In the genomic region with DNA sequence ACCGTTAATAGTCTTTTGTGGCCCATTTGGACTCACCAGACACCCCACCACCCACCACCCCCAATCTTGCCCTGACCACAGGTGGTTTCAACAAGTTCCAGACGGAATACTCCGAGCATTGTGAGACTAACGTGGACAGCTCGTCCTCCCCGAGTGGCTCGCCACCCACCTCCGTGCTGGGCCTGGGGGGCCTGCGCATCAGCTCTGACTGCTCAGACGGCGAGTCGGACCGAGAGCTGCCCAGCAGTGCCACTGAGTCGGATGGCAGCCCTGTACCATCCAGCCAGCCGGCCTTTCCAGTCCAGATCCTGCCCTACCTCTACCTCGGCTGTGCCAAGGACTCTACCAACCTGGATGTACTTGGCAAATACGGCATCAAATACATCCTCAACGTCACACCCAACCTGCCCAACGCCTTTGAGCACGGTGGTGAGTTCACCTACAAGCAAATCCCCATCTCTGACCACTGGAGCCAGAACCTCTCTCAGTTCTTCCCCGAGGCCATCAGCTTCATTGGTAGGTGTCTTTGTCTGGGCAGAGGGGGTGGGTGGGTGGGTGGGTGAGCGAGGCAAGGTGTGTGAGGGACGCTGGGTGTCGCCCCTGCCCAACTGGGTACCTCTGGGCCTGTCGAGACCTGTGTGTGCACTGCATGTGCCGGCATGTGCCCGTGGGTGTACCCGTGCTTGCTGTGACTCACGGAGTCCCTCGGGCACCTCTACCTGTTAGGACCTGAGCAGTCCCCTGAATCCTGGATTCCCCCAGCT, we compare ENCODE assay signal across 8 mouse cellular contexts. TPM values are rescaled to one million over a fixed set of nuclear protein-coding genes. Genes with fewer than 3 reads are reported as not detected.
DNase-seq lines count a peak whose midpoint lies in the region; ATAC-seq and TF ChIP-seq lines count a peak whose summit lies in the region.

No protein-coding gene starts in this region.

- TF ChIP-seq POLR2A in olfactory bulb, adult 2 months (IDR thresholded peaks at IDR 0.05; ENCODE audit: insufficient read depth, low read depth, low read length), result no peak

- H3K4me2 ChIP-seq in lung, embryonic 15.5 days, result peak overlapping the region; percentile 99
- peak overlapping the region; percentile 86 for H3K4me2 ChIP-seq in forebrain, embryonic 12.5 days
- H3K4me2 ChIP-seq in intestine, postnatal 0 days (replicated peaks; ENCODE audit: low read depth), result peak overlapping the region; percentile 96

- H3K9me3 ChIP-seq in lung, embryonic 15.5 days, result no peaks in the 10 kb centered on the region
- no peaks in the 10 kb centered on the region for H3K9me3 ChIP-seq in forebrain, embryonic 12.5 days
- H3K9me3 ChIP-seq in intestine, postnatal 0 days (ENCODE audit: control insufficient read depth), result no peaks in the 10 kb centered on the region

- H3K27me3 ChIP-seq in lung, embryonic 15.5 days, result no peaks in the 10 kb centered on the region
- peaks cover 6% of the 10 kb centered on the region; the same call in 1 of the 2 replicates for H3K27me3 ChIP-seq in forebrain, embryonic 12.5 days
- no peaks in the 10 kb centered on the region for H3K27me3 ChIP-seq in intestine, postnatal 0 days (replicated peaks; ENCODE audit: control insufficient read depth, insufficient read depth, low read length)

- H3K9ac ChIP-seq in lung, embryonic 15.5 days, result peak overlapping the region; percentile 93; the same call in 1 of the 2 replicates
- peak overlapping the region; percentile 94; the same call in 1 of the 2 replicates for H3K9ac ChIP-seq in forebrain, embryonic 12.5 days
- no peak overlapping the region; the same call in 1 of the 2 replicates for H3K9ac ChIP-seq in intestine, postnatal 0 days (ENCODE audit: low read depth, low read length)

- WGBS in lung, embryonic 15.5 days, result 77% methylated on average over 30 of the region's 30 CpGs
- 83% methylated on average over 30 of the region's 30 CpGs for WGBS in forebrain, embryonic 12.5 days
- 82% methylated on average over 30 of the region's 30 CpGs for WGBS in intestine, postnatal 0 days
- 58% methylated on average over 30 of the region's 30 CpGs for WGBS in olfactory bulb, adult 2 months

- H3K36me3 ChIP-seq in lung, embryonic 15.5 days, result peaks cover 23% of the 10 kb centered on the region
- H3K36me3 ChIP-seq in forebrain, embryonic 12.5 days (replicated peaks), result peaks cover 42% of the 10 kb centered on the region
- H3K36me3 ChIP-seq in intestine, postnatal 0 days (ENCODE audit: control insufficient read depth, insufficient read depth), result peaks cover 23% of the 10 kb centered on the region; the same call in 1 of the 2 replicates

- ATAC-seq in lung, embryonic 15.5 days (ENCODE audit: borderline replicate concordance, extremely low read depth, low FRiP score, low TSS enrichment), result no peak
- ATAC-seq in forebrain, embryonic 12.5 days (ENCODE audit: low FRiP score), result no peak
- no peak for ATAC-seq in intestine, postnatal 0 days

- DNase-seq in lung, postnatal 25 days (ENCODE audit: low spot score), result no peak
- no peak for DNase-seq in layer of hippocampus, adult 18-20 months (ENCODE audit: low spot score in 2 of 2)
- DNase-seq in ovary, postnatal 10 days (ENCODE audit: low spot score), result no peak
- no peak for DNase-seq in frontal cortex, postnatal 25 days (ENCODE audit: low spot score in 2 of 2)

- H3K27ac ChIP-seq in lung, embryonic 15.5 days, result peak overlapping the region; percentile 80
- H3K27ac ChIP-seq in forebrain, embryonic 12.5 days, result 0 out of 2 replicates have a peak overlapping the region, but pooled peaks have one; percentile 0
- H3K27ac ChIP-seq in intestine, postnatal 0 days (ENCODE audit: low read depth, low read length), result no peak overlapping the region
- peak overlapping the region; percentile 52 for H3K27ac ChIP-seq in olfactory bulb, adult 2 months (ENCODE audit: insufficient read depth, low read depth, low read length)

- TF ChIP-seq CTCF in intestine, postnatal 0 days (IDR thresholded peaks at IDR 0.05; ENCODE audit: low read depth), result no peak
- TF ChIP-seq CTCF in olfactory bulb, adult 2 months (IDR thresholded peaks at IDR 0.05; ENCODE audit: insufficient read depth, low read depth, low read length), result 0 out of 2 replicates have a peak, but pooled peaks have one; percentile 12

- H3K4me3 ChIP-seq in lung, embryonic 15.5 days, result peak overlapping the region; percentile 98
- H3K4me3 ChIP-seq in forebrain, embryonic 12.5 days (replicated peaks), result peak overlapping the region; percentile 89
- H3K4me3 ChIP-seq in intestine, postnatal 0 days (ENCODE audit: low read depth, low read length), result no peak overlapping the region
- peak overlapping the region; percentile 94 for H3K4me3 ChIP-seq in olfactory bulb, adult 2 months (ENCODE audit: insufficient read depth, low read depth, low read length)

- H3K4me1 ChIP-seq in lung, embryonic 15.5 days, result peaks cover 42% of the 10 kb centered on the region
- H3K4me1 ChIP-seq in forebrain, embryonic 12.5 days, result peaks cover 54% of the 10 kb centered on the region
- H3K4me1 ChIP-seq in intestine, postnatal 0 days (replicated peaks; ENCODE audit: control insufficient read depth, insufficient read depth, low read length), result 0 out of 2 replicates have a peak, but pooled peaks cover 6% of the 10 kb centered on the region
- H3K4me1 ChIP-seq in olfactory bulb, adult 2 months (ENCODE audit: control insufficient read depth, insufficient read depth, low read length), result peaks cover 44% of the 10 kb centered on the region

RNA-seq across cellular contexts. Expression of gene Dusp7, which starts 2.4 kb away (rescaled TPM):
- 16.5 and 17.5 TPM in 2 replicates for polyA plus RNA-seq in lung, embryonic 15.5 days (2015; fragmentation: Nextera tagmentation; extraction: Ambion mirVana)
- polyA plus RNA-seq in forebrain, embryonic 12.5 days (2016; fragmentation: Nextera tagmentation; extraction: Ambion mirVana), result 12.1 and 16.3 TPM in 2 replicates
- 4.6 TPM in 2 replicates for polyA plus RNA-seq in intestine, postnatal 0 days (2015; fragmentation: Nextera tagmentation; extraction: Ambion mirVana)
- polyA plus RNA-seq in olfactory bulb, adult 2 months (2012; ENCODE audit: insufficient read depth, insufficient read length, low replicate concordance, missing spikeins), result not detected in 2 replicates
- 10 to 100 TPM; 93.0 to 94.6 TPM for total RNA-seq in layer of hippocampus, adult 18-20 months (2021)

RNA-seq across cellular contexts. Expression of gene Rpl29, which starts 58.5 kb away (rescaled TPM):
- 988 and 1,033 TPM in 2 replicates for polyA plus RNA-seq in lung, embryonic 15.5 days (2015; fragmentation: Nextera tagmentation; extraction: Ambion mirVana)
- 757 and 770 TPM in 2 replicates for polyA plus RNA-seq in forebrain, embryonic 12.5 days (2016; fragmentation: Nextera tagmentation; extraction: Ambion mirVana)
- 539 and 575 TPM in 2 replicates for polyA plus RNA-seq in intestine, postnatal 0 days (2015; fragmentation: Nextera tagmentation; extraction: Ambion mirVana)
- not detected in 2 replicates for polyA plus RNA-seq in olfactory bulb, adult 2 months (2012; ENCODE audit: insufficient read depth, insufficient read length, low replicate concordance, missing spikeins)
- total RNA-seq in layer of hippocampus, adult 18-20 months (2021), result 100 to 1,000 TPM; 274 to 289 TPM
